Mouse (Mus musculus) liver, postnatal 0 days (tissue): ENCODE data around the gene Rtbdn.

ENCODE experiments used
- CTCF ChIP-seq: sonication (generic); IDR thresholded peaks from 2 replicates; pipeline ENCODE4 v1.5.1; 2016; ENCODE audit warnings: antibody characterized with exemption, low read depth
- EP300 ChIP-seq: IDR thresholded peaks from 2 replicates; pipeline ENCODE4 v1.6.1; 2016; ENCODE audit warnings: antibody characterized with exemption, low read depth, mild to moderate bottlenecking

GRCm38 (mm10) chr8:84915269-84915668 is 31.5 kb upstream of the Rtbdn start:
- no peak for TF ChIP-seq CTCF
- TF ChIP-seq EP300, result no peak
